Mouse (Mus musculus) neural tube, embryonic 11.5 days (tissue): ENCODE results near the gene Smurf2. TPM values are rescaled to one million over a fixed set of nuclear protein-coding genes. Genes with fewer than 3 reads are reported as not detected.

Source experiments
- microRNA-seq: library from miRNA; unstranded; fragments of <30 nt; microRNA quantifications from one replicate; pipeline ENCODE4, GENCODE M21; 2016
- polyA plus RNA-seq: library from polyadenylated mRNA; unstranded; fragments of >200 nt; fragmentation: Nextera tagmentation; extraction: Ambion mirVana; gene quantifications from 2 replicates; pipeline ENCODE4 v1.2.1, GENCODE M21; 2014

Smurf2 gene
- polyA plus RNA-seq, 1 experiment from 2014 or later = 18.9 TPM

Small RNA genes within 50 kb of the gene (microRNA-seq; reads per million reads assigned to microRNA genes)
- gene Gm25994 = not detected
- not detected for gene Gm27322
- 6.5 reads per million, percentile 16 among the genes with 10 or more reads in this experiment for gene Mir3064

Other genes with a start within 250 kb of the Smurf2 start
- gene Pecam1, start 170.1 kb downstream of the Smurf2 start, polyA plus RNA-seq = 24.6 and 24.9 TPM in 2 replicates
- gene Milr1, start 169.5 kb downstream of the Smurf2 start, polyA plus RNA-seq = 0.61 and 1.4 TPM in 2 replicates
- 7.6 and 8.4 TPM in 2 replicates for gene Polg2, start 141.2 kb downstream of the Smurf2 start, polyA plus RNA-seq
- gene Ddx5, start 131.5 kb downstream of the Smurf2 start, polyA plus RNA-seq = 496 and 500 TPM in 2 replicates
- gene Cep95, start 131.5 kb downstream of the Smurf2 start, polyA plus RNA-seq = 19.0 and 22.9 TPM in 2 replicates
- gene Kpna2, start 78.8 kb upstream of the Smurf2 start, polyA plus RNA-seq = 632 and 636 TPM in 2 replicates
- gene 1810010H24Rik, start 105.0 kb upstream of the Smurf2 start, polyA plus RNA-seq = 3.5 and 4.5 TPM in 2 replicates
- gene Bptf, start 211.4 kb upstream of the Smurf2 start, polyA plus RNA-seq = 37.6 and 39.3 TPM in 2 replicates